Mouse (Mus musculus): ENCODE data around the gene Prkch. TPM values are rescaled to one million over a fixed set of nuclear protein-coding genes. Genes with fewer than 3 reads are reported as not detected.

Gene Prkch
- polyA plus RNA-seq, 1 experiment, result 12.5 TPM

- Histone ChIP-seq H3K27ac (ENCODE audit: insufficient read depth, low read length) (no peak overlapping the region), H3K4me3 (ENCODE audit: extremely low read depth, insufficient read depth, insufficient read length) (no peak overlapping the region), H3K36me3 (ENCODE audit: control insufficient read depth, insufficient read depth, low read length) (no peaks in the 10 kb centered on the region), H3K4me1 (ENCODE audit: control insufficient read depth, insufficient read depth, insufficient read length) (no peaks in the 10 kb centered on the region), H3K27me3 (ENCODE audit: control insufficient read depth, insufficient read depth, low read length) (no peaks in the 10 kb centered on the region)
- DNase-seq (ENCODE audit: low read depth in 1 of 2, low spot score in 2 of 2), result no peak
- no peak for TF ChIP-seq CTCF (IDR thresholded peaks at IDR 0.05; ENCODE audit: extremely low read depth, insufficient read depth, insufficient read length, insufficient replicate concordance)
- TF ChIP-seq POLR2A (IDR thresholded peaks at IDR 0.05; ENCODE audit: low read depth, low read length), result no peak
- WGBS, result 89% methylated on average over 3 of the region's 3 CpGs
Observed at GRCm38 (mm10) chr12:73748373-73748772, 163.8 kb downstream of the Prkch start.

- Histone ChIP-seq H3K36me3 (ENCODE audit: control insufficient read depth, insufficient read depth, low read length) (no peaks in the 10 kb centered on the region), H3K4me1 (ENCODE audit: control insufficient read depth, insufficient read depth, insufficient read length) (no peaks in the 10 kb centered on the region), H3K27me3 (ENCODE audit: control insufficient read depth, insufficient read depth, low read length) (no peaks in the 10 kb centered on the region), H3K27ac (ENCODE audit: insufficient read depth, low read length) (no peak overlapping the region), H3K4me3 (ENCODE audit: extremely low read depth, insufficient read depth, insufficient read length) (no peak overlapping the region)
- 91% methylated on average over 9 of the region's 9 CpGs for WGBS
- TF ChIP-seq POLR2A (IDR thresholded peaks at IDR 0.05; ENCODE audit: low read depth, low read length), result no peak
- no peak for TF ChIP-seq CTCF (IDR thresholded peaks at IDR 0.05; ENCODE audit: extremely low read depth, insufficient read depth, insufficient read length, insufficient replicate concordance)
- no peak for DNase-seq (ENCODE audit: low read depth in 1 of 2, low spot score in 2 of 2)
Observed at GRCm38 (mm10) chr12:73754476-73755150, 170.0 kb downstream of the Prkch start.

GRCm38 (mm10) chr12:73755646-73756045 is 171.1 kb downstream of the Prkch start:
- H3K36me3 ChIP-seq (ENCODE audit: control insufficient read depth, insufficient read depth, low read length), result no peaks in the 10 kb centered on the region
- no peak for DNase-seq (ENCODE audit: low read depth in 1 of 2, low spot score in 2 of 2)
- no peak overlapping the region for H3K27ac ChIP-seq (ENCODE audit: insufficient read depth, low read length)
- no peak for TF ChIP-seq POLR2A (IDR thresholded peaks at IDR 0.05; ENCODE audit: low read depth, low read length)
- TF ChIP-seq CTCF (IDR thresholded peaks at IDR 0.05; ENCODE audit: extremely low read depth, insufficient read depth, insufficient read length, insufficient replicate concordance), result no peak
- H3K27me3 ChIP-seq (ENCODE audit: control insufficient read depth, insufficient read depth, low read length), result no peaks in the 10 kb centered on the region
- 89% methylated on average over 8 of the region's 8 CpGs for WGBS
- no peaks in the 10 kb centered on the region for H3K4me1 ChIP-seq (ENCODE audit: control insufficient read depth, insufficient read depth, insufficient read length)
- H3K4me3 ChIP-seq (ENCODE audit: extremely low read depth, insufficient read depth, insufficient read length), result no peak overlapping the region

GRCm38 (mm10) chr12:73756527-73756926 is 171.9 kb downstream of the Prkch start:
- no peaks in the 10 kb centered on the region for H3K36me3 ChIP-seq (ENCODE audit: control insufficient read depth, insufficient read depth, low read length)
- no peak for TF ChIP-seq POLR2A (IDR thresholded peaks at IDR 0.05; ENCODE audit: low read depth, low read length)
- TF ChIP-seq CTCF (IDR thresholded peaks at IDR 0.05; ENCODE audit: extremely low read depth, insufficient read depth, insufficient read length, insufficient replicate concordance), result no peak
- H3K4me1 ChIP-seq (ENCODE audit: control insufficient read depth, insufficient read depth, insufficient read length), result no peaks in the 10 kb centered on the region
- DNase-seq (ENCODE audit: low read depth in 1 of 2, low spot score in 2 of 2), result no peak
- 68% methylated on average over 6 of the region's 6 CpGs for WGBS
- no peak overlapping the region for H3K27ac ChIP-seq (ENCODE audit: insufficient read depth, low read length)
- H3K4me3 ChIP-seq (ENCODE audit: extremely low read depth, insufficient read depth, insufficient read length), result no peak overlapping the region
- H3K27me3 ChIP-seq (ENCODE audit: control insufficient read depth, insufficient read depth, low read length), result no peaks in the 10 kb centered on the region

- Histone ChIP-seq H3K27ac (ENCODE audit: insufficient read depth, low read length) (no peak overlapping the region), H3K4me1 (ENCODE audit: control insufficient read depth, insufficient read depth, insufficient read length) (no peaks in the 10 kb centered on the region), H3K4me3 (ENCODE audit: extremely low read depth, insufficient read depth, insufficient read length) (no peak overlapping the region), H3K36me3 (ENCODE audit: control insufficient read depth, insufficient read depth, low read length) (no peaks in the 10 kb centered on the region), H3K27me3 (ENCODE audit: control insufficient read depth, insufficient read depth, low read length) (no peaks in the 10 kb centered on the region)
- no peak for DNase-seq (ENCODE audit: low read depth in 1 of 2, low spot score in 2 of 2)
- WGBS, result 94% methylated on average over 6 of the region's 6 CpGs
- TF ChIP-seq POLR2A (IDR thresholded peaks at IDR 0.05; ENCODE audit: low read depth, low read length) (no peak), CTCF (IDR thresholded peaks at IDR 0.05; ENCODE audit: extremely low read depth, insufficient read depth, insufficient read length, insufficient replicate concordance) (no peak)
Observed at GRCm38 (mm10) chr12:73762001-73762400, 177.4 kb downstream of the Prkch start.

GRCm38 (mm10) chr12:73762762-73763161 is 178.2 kb downstream of the Prkch start:
- no peaks in the 10 kb centered on the region for H3K36me3 ChIP-seq (ENCODE audit: control insufficient read depth, insufficient read depth, low read length)
- TF ChIP-seq POLR2A (IDR thresholded peaks at IDR 0.05; ENCODE audit: low read depth, low read length), result no peak
- TF ChIP-seq CTCF (IDR thresholded peaks at IDR 0.05; ENCODE audit: extremely low read depth, insufficient read depth, insufficient read length, insufficient replicate concordance), result no peak
- H3K27me3 ChIP-seq (ENCODE audit: control insufficient read depth, insufficient read depth, low read length), result no peaks in the 10 kb centered on the region
- 87% methylated on average over 3 of the region's 3 CpGs for WGBS
- H3K4me1 ChIP-seq (ENCODE audit: control insufficient read depth, insufficient read depth, insufficient read length), result no peaks in the 10 kb centered on the region
- no peak overlapping the region for H3K4me3 ChIP-seq (ENCODE audit: extremely low read depth, insufficient read depth, insufficient read length)
- no peak for DNase-seq (ENCODE audit: low read depth in 1 of 2, low spot score in 2 of 2)
- H3K27ac ChIP-seq (ENCODE audit: insufficient read depth, low read length), result no peak overlapping the region

All from spleen, adult 2 months (tissue).